Mouse (Mus musculus) liver, embryonic 14.5 days (tissue): ENCODE results near the gene Ppfibp1.

Experiments
- CTCF ChIP-seq: IDR thresholded peaks from 2 replicates; pipeline ENCODE4 v1.5.1; 2016; ENCODE audit warnings: antibody characterized with exemption, low read depth, control low read depth
- EP300 ChIP-seq: IDR thresholded peaks from 2 replicates; pipeline ENCODE4 v1.6.1; 2016; ENCODE audit warnings: antibody characterized with exemption, low read depth

GRCm38 (mm10) chr6:146970811-146971210 is 82.5 kb downstream of the Ppfibp1 start:
- no peak for TF ChIP-seq CTCF
- TF ChIP-seq EP300 = no peak
